Mouse (Mus musculus) limb, embryonic 15.5 days (tissue): ENCODE measurements at regions not wholly inside any gene's neighbourhood (a gene's known extent, or its start where the extent isn't known, plus 50 kb on each side); places are given as distances from the start of the nearest gene placed in this dataset.

Source experiments
- ATAC-seq: fragments of 200-750 bp; cut with Nextera tagmentation; 2 replicates; pipeline ENCODE4 v1.8.0; 2017; ENCODE audit warnings: low read depth, moderate TSS enrichment; ENCODE audit not compliant: insufficient number of reproducible peaks, low FRiP score, low TSS enrichment
- H3K27ac ChIP-seq: fragments of 300-500 bp; sonication (generic); 2 replicates; pipeline ENCODE4 v1.5.1; 2015; ENCODE audit warnings: moderate library complexity, mild to moderate bottlenecking, inconsistent platforms
- H3K27me3 ChIP-seq: fragments of 300-500 bp; sonication (generic); 2 replicates; pipeline ENCODE4 v1.6.1; 2015; ENCODE audit warnings: inconsistent platforms
- H3K36me3 ChIP-seq: fragments of 300-500 bp; sonication (generic); 2 replicates; pipeline ENCODE4 v1.6.1; 2015; ENCODE audit warnings: inconsistent platforms
- H3K4me1 ChIP-seq: fragments of 300-500 bp; sonication (generic); 2 replicates; pipeline ENCODE4 v1.6.1; 2015; ENCODE audit warnings: inconsistent platforms
- H3K4me2 ChIP-seq: fragments of 300-500 bp; sonication (generic); 2 replicates; pipeline ENCODE4 v1.6.1; 2015; ENCODE audit warnings: mild to moderate bottlenecking, inconsistent platforms
- H3K4me3 ChIP-seq: fragments of 300-500 bp; sonication (generic); 2 replicates; pipeline ENCODE4 v1.5.1; 2015; ENCODE audit warnings: mild to moderate bottlenecking, inconsistent platforms
- H3K9ac ChIP-seq: fragments of 300-500 bp; sonication (generic); 2 replicates; pipeline ENCODE4 v1.6.1; 2015; ENCODE audit warnings: inconsistent platforms
- H3K9me3 ChIP-seq: fragments of 300-500 bp; sonication (generic); 2 replicates; pipeline ENCODE4 v1.6.1; 2016; ENCODE audit warnings: inconsistent platforms
- WGBS: fragments of 180-500 bp; shearing (Covaris S2); methylation state at CpG from one replicate; pipeline ENCODE4 v1.1.7; 2015; 5-methylcytosine and 5-hydroxymethylcytosine counted together

DNA sequence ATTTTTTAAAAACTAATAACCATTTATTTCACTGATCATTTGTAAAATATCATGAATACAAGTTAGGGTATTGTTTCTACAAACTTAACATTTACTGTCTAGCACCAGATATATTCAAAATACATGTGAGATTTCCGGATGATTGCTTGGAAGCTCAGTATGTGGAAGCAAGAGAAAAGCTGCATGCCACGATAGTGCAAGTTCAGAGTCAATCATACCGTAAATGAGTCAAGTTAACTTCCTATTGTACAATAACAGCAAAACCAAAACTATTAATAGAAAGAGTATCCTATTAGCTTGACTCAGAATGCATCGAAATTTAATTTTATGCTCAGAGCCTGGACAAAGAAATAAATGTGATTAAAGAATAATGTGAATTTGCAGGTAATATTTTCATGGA, 1284.6 kb upstream of the Cited2 start:
- H3K9ac ChIP-seq: no peak overlapping the region
- H3K36me3 ChIP-seq: no peaks in the 10 kb centered on the region
- no peaks in the 10 kb centered on the region for H3K27me3 ChIP-seq
- no peaks in the 10 kb centered on the region for H3K4me1 ChIP-seq
- 88% methylated on average over 4 of the region's 4 CpGs for WGBS
- ATAC-seq: no peak
- no peak overlapping the region for H3K4me2 ChIP-seq
- H3K4me3 ChIP-seq: no peak overlapping the region
- no peaks in the 10 kb centered on the region for H3K9me3 ChIP-seq
- H3K27ac ChIP-seq: no peak overlapping the region

DNA sequence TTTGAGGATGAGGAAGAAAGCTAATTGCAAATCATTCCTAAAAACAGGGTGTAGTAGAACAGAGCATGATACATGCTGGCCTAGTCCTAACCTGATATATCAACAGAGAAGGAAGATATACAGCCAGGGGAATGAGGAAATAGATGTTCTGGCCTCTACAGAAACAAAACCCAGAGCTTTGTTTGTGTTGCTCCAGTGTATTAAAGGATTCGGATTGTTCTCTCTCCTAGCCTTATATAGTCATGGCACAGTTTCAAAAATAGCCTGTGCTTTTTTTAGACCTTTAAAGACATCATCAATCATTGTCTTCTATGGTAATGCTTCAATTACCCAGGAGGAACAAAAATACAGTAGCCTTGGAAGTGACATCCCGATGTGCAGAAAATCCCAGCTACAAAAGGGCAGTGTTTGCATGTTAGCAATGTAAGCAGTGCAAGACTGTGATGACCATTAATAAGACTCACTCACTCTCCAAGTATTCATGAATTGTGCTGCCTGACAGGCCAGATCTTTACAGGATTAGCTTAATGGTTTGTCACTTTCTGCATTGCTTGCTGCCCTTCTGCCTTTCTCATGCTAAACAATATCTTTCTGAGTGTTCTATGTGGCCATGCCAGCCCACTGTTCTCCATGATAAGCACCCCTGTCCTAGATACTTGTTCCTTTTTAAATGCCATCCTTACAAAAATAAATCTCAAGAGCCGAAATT, 1281.9 kb upstream of the Cited2 start:
- no peaks in the 10 kb centered on the region for H3K4me1 ChIP-seq
- no peaks in the 10 kb centered on the region for H3K9me3 ChIP-seq
- no peaks in the 10 kb centered on the region for H3K36me3 ChIP-seq
- no peak overlapping the region for H3K4me2 ChIP-seq
- H3K4me3 ChIP-seq: no peak overlapping the region
- H3K27me3 ChIP-seq: no peaks in the 10 kb centered on the region
- no peak overlapping the region for H3K9ac ChIP-seq
- ATAC-seq: no peak
- 54% methylated on average over 3 of the region's 3 CpGs for WGBS
- no peak overlapping the region for H3K27ac ChIP-seq

DNA sequence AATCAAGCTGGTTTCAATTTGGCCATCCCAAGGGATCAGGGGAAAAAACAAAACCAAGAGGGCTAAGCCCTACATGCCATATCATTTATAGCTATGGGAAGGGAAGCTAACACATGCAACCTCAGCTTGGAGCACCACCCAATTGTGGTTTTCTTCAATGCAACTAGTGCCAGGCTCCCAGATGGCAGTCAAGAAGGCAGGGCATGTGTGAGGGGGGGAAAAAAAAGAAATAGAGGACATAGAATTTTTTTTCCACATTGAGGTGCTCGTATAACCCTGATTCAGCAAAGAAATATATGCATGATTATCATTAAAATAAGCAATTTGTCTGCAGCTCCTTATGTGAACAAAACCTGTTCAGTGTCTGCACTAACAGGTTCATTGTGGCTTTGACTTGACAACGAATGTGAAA, 1281.4 kb upstream of the Cited2 start:
- H3K9ac ChIP-seq: no peak overlapping the region
- H3K4me3 ChIP-seq: no peak overlapping the region
- no peaks in the 10 kb centered on the region for H3K4me1 ChIP-seq
- H3K9me3 ChIP-seq: no peaks in the 10 kb centered on the region
- no peak overlapping the region for H3K27ac ChIP-seq
- ATAC-seq: no peak
- no peaks in the 10 kb centered on the region for H3K27me3 ChIP-seq
- H3K4me2 ChIP-seq: no peak overlapping the region
- 66% methylated on average over 2 of the region's 2 CpGs for WGBS
- no peaks in the 10 kb centered on the region for H3K36me3 ChIP-seq

DNA sequence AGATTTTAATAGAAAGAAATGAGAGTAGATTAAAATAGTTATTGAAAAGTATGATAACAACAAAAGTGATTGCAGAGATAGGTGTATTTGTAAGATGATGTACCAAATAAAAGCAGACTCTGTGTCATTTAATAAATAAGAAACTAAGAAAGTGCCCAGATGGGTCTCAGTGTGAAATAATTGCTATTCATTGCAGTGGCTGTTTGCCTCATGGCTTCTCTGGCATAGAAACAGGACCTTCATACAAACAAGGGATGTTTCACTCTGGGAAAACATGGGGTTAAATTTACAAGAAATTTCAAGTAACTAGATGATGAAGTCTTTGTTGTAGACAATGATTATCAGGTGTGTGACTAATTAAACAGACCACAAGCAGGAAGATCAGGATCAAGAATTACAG, 1279.1 kb upstream of the Cited2 start:
- Histone ChIP-seq H3K4me3 (no peak overlapping the region), H3K27me3 (no peaks in the 10 kb centered on the region), H3K4me1 (no peaks in the 10 kb centered on the region), H3K9ac (no peak overlapping the region), H3K36me3 (no peaks in the 10 kb centered on the region), H3K27ac (no peak overlapping the region), H3K4me2 (no peak overlapping the region), H3K9me3 (no peaks in the 10 kb centered on the region)
- ATAC-seq: no peak

DNA sequence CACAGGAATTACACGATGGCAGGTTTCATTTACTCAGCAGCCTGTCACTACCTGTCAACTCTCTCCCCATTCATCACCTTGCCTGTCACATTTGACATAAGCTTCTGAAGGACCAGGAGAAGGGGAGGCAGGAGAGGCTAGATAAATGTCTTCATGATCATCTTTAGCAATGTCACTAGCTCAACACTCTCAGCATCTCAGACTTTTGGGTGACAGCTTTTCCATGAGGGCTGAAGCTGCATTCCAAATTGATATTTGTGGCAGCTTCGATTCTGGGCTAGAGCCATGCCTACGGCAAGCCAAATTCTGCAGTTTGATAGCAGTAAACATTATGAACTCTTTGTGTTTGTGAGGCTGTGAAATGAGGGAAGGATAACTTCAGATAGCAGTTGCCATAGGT, 1255.1 kb upstream of the Cited2 start:
- WGBS: 54% methylated on average over 3 of the region's 3 CpGs
- no peaks in the 10 kb centered on the region for H3K9me3 ChIP-seq
- ATAC-seq: no peak
- no peaks in the 10 kb centered on the region for H3K27me3 ChIP-seq
- H3K4me3 ChIP-seq: no peak overlapping the region
- no peaks in the 10 kb centered on the region for H3K36me3 ChIP-seq
- H3K9ac ChIP-seq: no peak overlapping the region
- H3K4me1 ChIP-seq: no peaks in the 10 kb centered on the region
- no peak overlapping the region for H3K27ac ChIP-seq
- no peak overlapping the region for H3K4me2 ChIP-seq

DNA sequence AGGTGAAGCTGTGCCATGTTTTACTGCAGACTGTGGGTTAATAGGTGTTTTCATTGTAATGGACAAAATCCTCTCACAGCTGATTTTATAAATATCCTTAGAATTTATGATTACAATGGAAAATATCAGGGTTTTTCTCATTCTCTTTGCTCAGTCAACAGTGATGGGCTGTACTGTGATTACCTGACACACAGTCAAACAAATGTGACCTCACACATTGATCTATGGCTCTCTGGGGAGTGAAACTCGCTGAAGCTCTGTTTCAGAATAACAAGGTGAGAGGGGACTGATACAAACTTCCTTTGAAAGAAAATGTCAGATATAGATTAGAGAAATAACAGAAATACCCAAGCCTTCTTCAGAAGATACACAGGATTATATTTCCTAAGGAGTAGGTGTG, 1253.3 kb upstream of the Cited2 start:
- no peak for ATAC-seq
- no peak overlapping the region for H3K9ac ChIP-seq
- WGBS: 37% methylated on average over 1 of the region's 1 CpGs
- H3K27me3 ChIP-seq: no peaks in the 10 kb centered on the region
- H3K4me3 ChIP-seq: no peak overlapping the region
- H3K27ac ChIP-seq: no peak overlapping the region
- no peak overlapping the region for H3K4me2 ChIP-seq
- H3K9me3 ChIP-seq: no peaks in the 10 kb centered on the region
- H3K36me3 ChIP-seq: no peaks in the 10 kb centered on the region
- H3K4me1 ChIP-seq: no peaks in the 10 kb centered on the region

DNA sequence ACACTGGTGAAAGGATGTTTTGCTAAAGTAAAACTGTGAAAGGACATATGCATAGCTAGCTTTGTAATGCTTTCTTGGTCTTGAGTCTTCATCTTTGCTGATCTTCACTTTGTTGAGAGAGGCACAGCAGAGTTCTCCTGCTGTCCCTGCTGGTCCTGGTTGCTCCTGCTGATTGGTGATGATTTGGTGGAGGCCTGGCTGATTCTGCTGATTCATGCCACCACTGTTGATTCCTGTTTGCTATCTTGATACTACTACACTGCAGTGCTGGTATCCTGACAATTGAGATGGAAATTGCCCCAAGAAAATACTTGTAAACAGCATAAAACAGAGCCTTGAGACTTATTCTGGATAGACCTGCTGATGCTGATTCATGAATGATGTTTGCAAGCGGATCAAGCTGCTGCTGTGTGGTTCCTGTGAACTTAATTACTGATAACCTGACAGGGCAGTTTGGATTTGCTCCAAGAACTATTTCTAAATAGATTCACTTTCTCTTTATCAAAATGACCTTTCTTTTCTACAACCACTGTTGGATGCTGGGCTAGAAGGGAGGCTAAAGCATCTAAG, 1249.0 kb upstream of the Cited2 start:
- WGBS: 68% methylated on average over 1 of the region's 1 CpGs
- Histone ChIP-seq H3K9ac (no peak overlapping the region), H3K9me3 (no peaks in the 10 kb centered on the region), H3K27me3 (no peaks in the 10 kb centered on the region), H3K4me3 (no peak overlapping the region), H3K36me3 (no peaks in the 10 kb centered on the region), H3K4me1 (no peaks in the 10 kb centered on the region), H3K4me2 (no peak overlapping the region), H3K27ac (no peak overlapping the region)
- no peak for ATAC-seq

DNA sequence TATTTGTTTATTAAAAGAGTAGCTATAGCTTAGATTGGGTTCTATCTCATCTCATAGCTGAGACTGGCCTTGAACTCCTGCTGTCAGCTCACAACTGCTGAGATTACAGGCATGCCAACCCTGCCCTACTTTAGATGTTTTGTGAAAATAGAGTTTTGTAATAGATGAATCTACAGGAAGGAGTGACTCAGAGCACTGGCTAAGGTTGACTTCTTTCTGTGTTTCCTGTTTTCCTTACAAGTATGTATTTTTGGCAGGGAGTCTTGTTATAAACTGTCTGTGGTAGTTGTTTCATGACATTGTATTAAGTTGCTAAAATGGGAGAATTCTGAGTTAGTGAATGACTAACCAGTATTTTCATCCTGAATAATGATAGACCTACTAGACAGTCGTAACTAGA, 1224.4 kb upstream of the Cited2 start:
- 90% methylated on average over 1 of the region's 1 CpGs for WGBS
- Histone ChIP-seq H3K9ac (no peak overlapping the region), H3K4me2 (no peak overlapping the region), H3K4me1 (no peaks in the 10 kb centered on the region), H3K9me3 (no peaks in the 10 kb centered on the region), H3K36me3 (no peaks in the 10 kb centered on the region), H3K27me3 (no peaks in the 10 kb centered on the region), H3K27ac (no peak overlapping the region), H3K4me3 (no peak overlapping the region)
- no peak for ATAC-seq

DNA sequence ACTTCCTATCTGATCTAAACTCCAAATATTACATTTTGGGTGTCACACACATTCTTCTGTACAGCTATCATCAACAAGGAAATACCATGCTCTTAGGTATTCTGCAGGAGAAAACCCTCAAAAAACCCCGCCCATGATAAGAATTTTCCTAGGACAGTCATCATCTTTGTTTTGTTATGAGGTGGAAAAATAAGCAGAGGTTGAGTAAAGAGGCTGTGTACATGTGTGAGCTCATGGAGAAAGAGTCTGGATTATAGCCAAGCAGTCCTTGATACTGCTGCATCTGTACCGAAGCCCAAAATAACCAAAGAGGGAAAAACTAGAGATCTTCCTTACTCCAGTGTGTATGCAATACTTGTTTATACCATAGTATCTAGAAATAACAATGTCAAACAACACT, 1215.3 kb upstream of the Cited2 start:
- Histone ChIP-seq H3K9me3 (no peaks in the 10 kb centered on the region), H3K4me2 (no peak overlapping the region), H3K36me3 (no peaks in the 10 kb centered on the region), H3K4me1 (no peaks in the 10 kb centered on the region), H3K27me3 (no peaks in the 10 kb centered on the region), H3K27ac (no peak overlapping the region), H3K9ac (no peak overlapping the region), H3K4me3 (no peak overlapping the region)
- no peak for ATAC-seq
- 52% methylated on average over 2 of the region's 2 CpGs for WGBS

DNA sequence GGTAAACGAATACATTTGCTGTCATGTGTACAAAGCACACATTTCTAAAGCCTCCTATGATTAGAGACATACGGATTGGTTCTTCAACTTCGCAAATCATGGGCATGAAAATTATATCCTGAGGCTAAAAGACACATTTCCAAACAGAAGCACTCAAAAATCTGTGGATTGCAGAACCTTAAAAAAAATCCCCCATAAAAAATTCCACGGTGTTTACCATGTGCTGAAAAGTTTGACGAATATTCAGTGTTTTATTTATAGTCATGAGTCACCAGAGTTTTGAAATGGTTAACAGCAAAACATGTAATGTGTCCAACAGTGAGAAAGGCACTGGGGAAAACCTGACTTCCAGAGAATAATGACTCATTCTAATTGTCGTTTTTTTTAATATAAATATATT, 1214.9 kb upstream of the Cited2 start:
- no peak overlapping the region for H3K4me3 ChIP-seq
- H3K9me3 ChIP-seq: no peaks in the 10 kb centered on the region
- 27% methylated on average over 6 of the region's 6 CpGs for WGBS
- H3K4me1 ChIP-seq: no peaks in the 10 kb centered on the region
- H3K9ac ChIP-seq: no peak overlapping the region
- H3K27ac ChIP-seq: no peak overlapping the region
- no peaks in the 10 kb centered on the region for H3K36me3 ChIP-seq
- H3K4me2 ChIP-seq: no peak overlapping the region
- H3K27me3 ChIP-seq: no peaks in the 10 kb centered on the region
- ATAC-seq: no peak

DNA sequence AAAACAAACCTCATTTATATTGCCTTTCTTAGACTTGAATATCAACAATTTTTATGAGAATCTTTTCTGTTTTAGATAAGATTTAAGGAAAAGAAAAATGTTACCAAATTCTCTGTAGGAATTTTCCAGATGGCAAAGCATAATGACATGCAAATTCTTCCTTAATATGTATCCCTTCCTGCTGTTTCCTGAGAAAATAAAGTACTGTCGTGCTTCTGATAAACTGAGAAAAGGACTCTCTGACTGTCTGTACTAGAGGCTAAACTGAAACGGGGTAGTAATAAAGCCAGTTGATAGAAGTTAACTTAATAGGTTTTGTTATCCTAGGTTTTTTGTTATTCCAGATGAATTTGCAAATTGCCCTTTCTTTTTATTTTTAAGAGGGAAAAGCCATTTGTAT, 1208.4 kb upstream of the Cited2 start:
- Histone ChIP-seq H3K4me3 (no peak overlapping the region), H3K4me2 (no peak overlapping the region), H3K27me3 (no peaks in the 10 kb centered on the region), H3K9me3 (no peaks in the 10 kb centered on the region), H3K36me3 (no peaks in the 10 kb centered on the region), H3K27ac (no peak overlapping the region), H3K4me1 (no peaks in the 10 kb centered on the region), H3K9ac (no peak overlapping the region)
- no peak for ATAC-seq
- WGBS: 74% methylated on average over 2 of the region's 2 CpGs

DNA sequence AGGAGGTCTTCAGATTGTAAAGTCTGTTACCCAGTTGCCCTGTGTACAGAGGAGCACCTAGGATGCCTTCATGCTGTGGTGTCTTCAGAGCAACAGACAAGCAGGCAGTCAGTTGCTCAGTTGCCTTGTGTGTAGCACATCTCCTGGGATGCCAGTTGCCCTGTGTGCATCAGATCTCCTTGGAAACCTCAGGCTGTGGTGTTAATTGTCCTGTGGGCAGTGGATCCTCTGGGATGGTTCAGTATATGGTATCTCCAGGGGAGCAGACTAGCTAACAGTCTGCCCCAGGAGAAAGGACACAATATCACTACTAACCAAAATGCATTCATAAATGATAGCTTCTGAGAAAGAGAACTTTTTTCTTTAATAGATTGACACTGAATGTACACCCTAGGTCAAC, 1201.1 kb upstream of the Cited2 start:
- Histone ChIP-seq H3K9ac (no peak overlapping the region), H3K4me1 (no peaks in the 10 kb centered on the region), H3K4me3 (no peak overlapping the region), H3K27ac (no peak overlapping the region), H3K36me3 (no peaks in the 10 kb centered on the region), H3K9me3 (no peaks in the 10 kb centered on the region), H3K4me2 (no peak overlapping the region), H3K27me3 (no peaks in the 10 kb centered on the region)
- ATAC-seq: no peak

DNA sequence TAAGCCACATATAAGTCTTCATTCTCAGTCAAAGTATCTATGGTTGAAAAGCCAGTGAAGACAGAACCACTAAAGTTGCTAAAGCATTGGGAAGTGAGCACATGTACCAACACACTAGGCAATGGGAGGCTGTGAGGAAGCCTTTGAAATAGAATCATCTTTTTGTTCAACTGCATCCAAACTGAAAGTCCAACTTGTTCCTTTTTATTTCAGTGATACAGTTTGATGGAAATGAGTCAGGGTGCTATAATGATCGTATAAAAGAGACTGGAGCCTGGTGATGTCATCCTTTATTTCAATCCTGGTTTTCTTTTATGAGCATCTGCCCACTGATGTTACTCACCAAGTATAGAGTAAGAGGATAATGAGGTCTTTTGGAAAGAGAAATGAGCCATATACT, 1198.9 kb upstream of the Cited2 start:
- Histone ChIP-seq H3K9ac (no peak overlapping the region), H3K4me2 (no peak overlapping the region), H3K4me1 (no peaks in the 10 kb centered on the region), H3K9me3 (no peaks in the 10 kb centered on the region), H3K27ac (no peak overlapping the region), H3K27me3 (no peaks in the 10 kb centered on the region), H3K4me3 (no peak overlapping the region), H3K36me3 (no peaks in the 10 kb centered on the region)
- ATAC-seq: no peak
- 69% methylated on average over 1 of the region's 1 CpGs for WGBS
